Mouse (Mus musculus) stomach, postnatal 0 days (tissue): ENCODE measurements around the gene Ripor2. TPM values are rescaled to one million over a fixed set of nuclear protein-coding genes. Genes with fewer than 3 reads are reported as not detected.

ENCODE experiments used
- ATAC-seq: fragments of 200-750 bp; cut with Nextera tagmentation; 2 replicates; pipeline ENCODE4 v1.8.0; 2017; ENCODE audit not compliant: low FRiP score, low TSS enrichment
- DNase-seq: peaks from one replicate; pipeline ENCODE4 v3.0.0-alpha.2; 2016; ENCODE audit warnings: low spot score
- H3K27ac ChIP-seq: fragments of 300-500 bp; sonication (generic); replicated peaks from 2 replicates; pipeline ENCODE4 v1.5.1; 2014; ENCODE audit warnings: mild to moderate bottlenecking, control low read depth
- H3K27me3 ChIP-seq: fragments of 300-500 bp; sonication (generic); 2 replicates; pipeline ENCODE4 v1.6.1; 2014; ENCODE audit warnings: low read length; ENCODE audit not compliant: control insufficient read depth, insufficient read depth
- H3K36me3 ChIP-seq: fragments of 300-500 bp; sonication (generic); 2 replicates; pipeline ENCODE4 v1.6.1; 2014; ENCODE audit warnings: low read length, mixed read lengths; ENCODE audit not compliant: control insufficient read depth, insufficient read depth
- H3K4me1 ChIP-seq: fragments of 300-500 bp; sonication (generic); replicated peaks from 2 replicates; pipeline ENCODE4 v1.6.1; 2014; ENCODE audit warnings: antibody characterized with exemption; ENCODE audit not compliant: control insufficient read depth, insufficient read depth
- H3K4me2 ChIP-seq: fragments of 300-500 bp; sonication (generic); replicated peaks from 2 replicates; pipeline ENCODE4 v1.6.1; 2014; ENCODE audit warnings: low read depth, mild to moderate bottlenecking, control low read depth, moderate library complexity
- H3K4me3 ChIP-seq: fragments of 300-500 bp; sonication (generic); 2 replicates; pipeline ENCODE4 v1.5.1; 2014; ENCODE audit warnings: low read depth, low read length, control low read depth
- H3K9ac ChIP-seq: fragments of 300-500 bp; sonication (generic); 2 replicates; pipeline ENCODE4 v1.6.1; 2014; ENCODE audit warnings: mild to moderate bottlenecking, low read length, control low read depth, mixed read lengths
- H3K9me3 ChIP-seq: fragments of 300-500 bp; sonication (generic); 2 replicates; pipeline ENCODE4 v1.6.1; 2016; ENCODE audit warnings: low read length; ENCODE audit not compliant: control insufficient read depth
- CTCF ChIP-seq: IDR thresholded peaks from 2 replicates; pipeline ENCODE4 v1.5.1; 2016; ENCODE audit warnings: antibody characterized with exemption, low read depth, mild to moderate bottlenecking, moderate library complexity
- EP300 ChIP-seq: optimal IDR thresholded peaks from 2 replicates; pipeline ENCODE3; 2016; ENCODE audit warnings: antibody characterized with exemption
- WGBS: fragments of 180-500 bp; shearing (Covaris S2); extraction: QIAGEN DNeasy Blood & Tissue Kit; methylation state at CpG from one replicate; pipeline ENCODE4 v1.1.7; 2014; 5-methylcytosine and 5-hydroxymethylcytosine counted together
- polyA plus RNA-seq: library from polyadenylated mRNA; unstranded; fragments of >200 nt; fragmentation: Nextera tagmentation; extraction: Ambion mirVana; gene quantifications from 2 replicates; pipeline ENCODE4 v1.2.1, GENCODE M21; 2015

Gene Ripor2
- polyA plus RNA-seq: 1.6 and 1.8 TPM in 2 replicates

- ATAC-seq (no peak), DNase-seq (no peak)
- 68% methylated on average over 10 of the region's 10 CpGs for WGBS
- Histone ChIP-seq H3K27ac (no peak within 1 kb of the TSS), H3K36me3 (no peaks in the 10 kb centered on the region), H3K4me1 (no peaks in the 10 kb centered on the region), H3K9ac (no peak within 1 kb of the TSS), H3K9me3 (no peaks in the 10 kb centered on the region), H3K27me3 (no peaks in the 10 kb centered on the region), H3K4me2 (no peak within 1 kb of the TSS), H3K4me3 (no peak within 1 kb of the TSS)
- TF ChIP-seq CTCF (no peak), EP300 (no peak)
Measured at GRCm38 (mm10) chr13:24581833-24582232, at the start of gene Ripor2. Gene Ripor2 (plus strand): TSS chr13:24582189.

- DNase-seq: no peak
- Histone ChIP-seq H3K9ac (no peak overlapping the region), H3K4me3 (no peak overlapping the region), H3K27ac (no peak overlapping the region), H3K9me3 (no peaks in the 10 kb centered on the region), H3K36me3 (no peaks in the 10 kb centered on the region), H3K4me1 (no peaks in the 10 kb centered on the region), H3K4me2 (no peak overlapping the region), H3K27me3 (no peaks in the 10 kb centered on the region)
- TF ChIP-seq EP300 (no peak), CTCF (no peak)
- no peak for ATAC-seq
- WGBS: 65% methylated on average over 6 of the region's 6 CpGs
Measured at GRCm38 (mm10) chr13:24536531-24537167, 45.3 kb upstream of the Ripor2 start.

DNA sequence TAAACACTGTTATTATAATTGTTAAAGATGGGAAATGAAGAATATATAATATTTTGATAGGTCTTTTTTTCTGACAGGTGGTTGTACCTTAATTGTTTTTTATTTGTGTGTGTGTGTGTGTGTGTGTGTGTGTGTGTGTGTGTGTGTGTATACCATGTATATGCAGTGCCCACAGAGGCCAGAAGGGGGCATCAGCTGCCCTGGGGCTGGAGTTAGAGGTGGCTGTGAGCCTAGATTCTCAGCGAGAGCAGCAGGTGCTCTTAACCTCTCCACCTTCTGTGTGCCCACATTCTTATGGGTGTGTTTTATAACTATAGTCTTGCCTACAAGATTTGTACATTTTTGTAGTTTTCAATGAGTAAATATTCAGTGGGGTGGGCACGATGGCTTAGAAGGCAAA is 44.0 kb upstream of the Ripor2 start:
- H3K36me3 ChIP-seq: no peaks in the 10 kb centered on the region
- TF ChIP-seq EP300 (no peak), CTCF (peak; percentile 22; the same call in 1 of the 2 replicates)
- H3K27me3 ChIP-seq: no peaks in the 10 kb centered on the region
- H3K27ac ChIP-seq: no peak overlapping the region
- H3K9me3 ChIP-seq: no peaks in the 10 kb centered on the region
- 79% methylated on average over 2 of the region's 2 CpGs for WGBS
- H3K9ac ChIP-seq: no peak overlapping the region
- no peak overlapping the region for H3K4me2 ChIP-seq
- DNase-seq: no peak
- ATAC-seq: no peak
- H3K4me1 ChIP-seq: no peaks in the 10 kb centered on the region
- no peak overlapping the region for H3K4me3 ChIP-seq

DNA sequence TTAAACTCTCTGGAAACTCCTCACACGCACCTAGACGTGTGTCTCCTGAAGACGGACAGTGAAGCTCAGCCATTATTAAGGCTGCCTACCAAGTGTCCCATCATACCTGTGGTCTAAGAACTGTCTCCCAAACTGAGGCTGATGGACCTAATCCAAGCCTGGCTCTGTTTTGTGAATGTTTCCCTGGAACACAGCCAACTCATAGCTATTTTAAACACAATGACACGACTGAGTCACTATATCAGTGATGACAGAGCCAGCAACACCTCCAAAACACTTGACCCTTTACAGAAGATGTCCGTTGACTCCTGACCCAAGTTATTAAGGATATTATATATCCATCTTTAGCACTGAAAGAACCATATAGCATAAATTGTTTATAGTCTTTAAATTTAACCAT is 43.0 kb upstream of the Ripor2 start:
- no peak for TF ChIP-seq EP300
- TF ChIP-seq CTCF: no peak
- no peak for DNase-seq
- no peaks in the 10 kb centered on the region for H3K4me1 ChIP-seq
- H3K9ac ChIP-seq: no peak overlapping the region
- no peak overlapping the region for H3K27ac ChIP-seq
- no peak overlapping the region for H3K4me3 ChIP-seq
- no peak overlapping the region for H3K4me2 ChIP-seq
- no peaks in the 10 kb centered on the region for H3K9me3 ChIP-seq
- H3K36me3 ChIP-seq: no peaks in the 10 kb centered on the region
- no peaks in the 10 kb centered on the region for H3K27me3 ChIP-seq
- ATAC-seq: no peak
- WGBS: 52% methylated on average over 5 of the region's 5 CpGs

GRCm38 (mm10) chr13:24545677-24546076 is 36.3 kb upstream of the Ripor2 start:
- H3K4me3 ChIP-seq: no peak overlapping the region
- 32% methylated on average over 1 of the region's 1 CpGs for WGBS

DNA sequence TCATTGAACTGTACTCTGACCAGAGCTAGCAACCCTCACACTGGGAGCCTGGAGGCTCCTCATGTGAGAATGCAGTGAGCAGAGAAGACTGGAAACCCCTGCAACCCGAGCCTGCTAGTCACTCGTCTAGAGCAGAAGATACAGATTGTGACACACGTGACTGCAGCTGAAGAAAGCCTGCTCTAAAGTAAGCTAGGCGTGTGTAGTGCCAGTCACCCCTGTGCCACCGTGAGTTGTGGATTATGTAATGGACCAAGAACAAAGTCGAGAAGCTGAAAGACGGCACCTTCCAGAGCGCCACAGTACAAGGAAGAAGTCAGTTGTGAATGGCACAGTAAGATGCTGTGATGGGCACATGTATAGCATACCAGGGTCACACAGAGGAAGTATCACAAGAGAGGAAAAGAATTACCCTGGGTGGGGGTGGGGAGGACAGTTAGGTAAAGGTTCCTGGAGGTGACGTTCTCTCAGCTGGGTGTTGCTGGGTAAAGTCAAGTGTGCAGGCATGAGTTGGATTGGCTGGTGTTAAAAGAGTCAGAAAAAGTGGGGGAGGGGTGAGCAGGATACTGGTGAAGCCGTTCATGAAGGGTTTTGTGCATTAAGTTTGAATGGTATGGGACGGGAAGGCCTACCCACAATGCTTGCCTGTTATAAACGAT is 35.1 kb upstream of the Ripor2 start:
- Histone ChIP-seq H3K9ac (no peak overlapping the region), H3K4me1 (no peaks in the 10 kb centered on the region), H3K4me2 (no peak overlapping the region), H3K27ac (no peak overlapping the region), H3K9me3 (no peaks in the 10 kb centered on the region), H3K27me3 (no peaks in the 10 kb centered on the region), H3K36me3 (no peaks in the 10 kb centered on the region), H3K4me3 (no peak overlapping the region)
- TF ChIP-seq CTCF (no peak), EP300 (no peak)
- no peak for ATAC-seq
- WGBS: 81% methylated on average over 12 of the region's 12 CpGs
- no peak for DNase-seq

More at GRCm38 (mm10) chr13:24545677-24546076, 36.3 kb upstream of the Ripor2 start:
- H3K4me1 ChIP-seq: no peaks in the 10 kb centered on the region
- DNase-seq (no peak), ATAC-seq (no peak)
- no peak overlapping the region for H3K9ac ChIP-seq
- no peaks in the 10 kb centered on the region for H3K36me3 ChIP-seq
- H3K4me2 ChIP-seq: no peak overlapping the region
- H3K27me3 ChIP-seq: no peaks in the 10 kb centered on the region
- TF ChIP-seq EP300 (no peak), CTCF (no peak)
- H3K27ac ChIP-seq: no peak overlapping the region
- no peaks in the 10 kb centered on the region for H3K9me3 ChIP-seq
